Mouse (Mus musculus): ENCODE measurements around the gene Emid1. TPM values are rescaled to one million over a fixed set of nuclear protein-coding genes. Genes with fewer than 3 reads are reported as not detected.
A peak's percentile ranks its signal among the peaks of the same experiment; 100 is the strongest.

The Emid1 gene
- total and polyA plus RNA-seq, 3 experiments: 0.16 TPM; not detected in 2

- TF ChIP-seq GATA2 (IDR thresholded peaks at IDR 0.05; ENCODE audit: borderline replicate concordance, low read depth, low read length) (no peak), CTCF (IDR thresholded peaks at IDR 0.05; ENCODE audit: low read depth, low read length) (peak; percentile 96)
- Histone ChIP-seq H3K4me1 (ENCODE audit: insufficient read depth, low read depth, low read length) (peaks cover 3% of the 10 kb centered on the region), H3K9me3 (replicated peaks) (no peaks in the 10 kb centered on the region), H3K4me3 (ENCODE audit: low read depth, low read length) (no peak overlapping the region), H3K27me3 (ENCODE audit: insufficient read depth, low read length) (peaks cover 21% of the 10 kb centered on the region), H3K36me3 (replicated peaks) (no peaks in the 10 kb centered on the region)
- DNase-seq (ENCODE audit: low spot score) (peak; percentile 64), ATAC-seq (ENCODE audit: extremely low read depth, insufficient number of reproducible peaks, low FRiP score, poor library complexity, severe bottlenecking) (no peak)
These were observed 29.9 kb upstream of the Emid1 start for GRCm38 (mm10) chr11:5181850-5182404.

GRCm38 (mm10) chr11:5179391-5179790 is 27.3 kb upstream of the Emid1 start:
- H3K9me3 ChIP-seq (replicated peaks): no peaks in the 10 kb centered on the region
- H3K36me3 ChIP-seq (replicated peaks): no peaks in the 10 kb centered on the region
- TF ChIP-seq TAL1 (conservative IDR thresholded peaks at IDR 0.05; ENCODE audit: low read depth, low read length) (no peak), GATA2 (IDR thresholded peaks at IDR 0.05; ENCODE audit: borderline replicate concordance, low read depth, low read length) (no peak), POLR2AphosphoS5 (IDR thresholded peaks at IDR 0.05; ENCODE audit: insufficient replicate concordance, low read depth, low read length) (no peak), GATA1 (IDR thresholded peaks at IDR 0.05; ENCODE audit: borderline replicate concordance, low read length) (no peak), CTCF (IDR thresholded peaks at IDR 0.05; ENCODE audit: low read depth, low read length) (no peak)
- H3K4me3 ChIP-seq (ENCODE audit: low read depth, low read length): no peak overlapping the region
- ATAC-seq (ENCODE audit: extremely low read depth, insufficient number of reproducible peaks, low FRiP score, poor library complexity, severe bottlenecking) (no peak), DNase-seq (ENCODE audit: low spot score) (no peak)
- peaks cover 36% of the 10 kb centered on the region for H3K27me3 ChIP-seq (ENCODE audit: insufficient read depth, low read length)
- peaks cover 3% of the 10 kb centered on the region for H3K4me1 ChIP-seq (ENCODE audit: insufficient read depth, low read depth, low read length)

- no peak overlapping the region for H3K4me3 ChIP-seq (ENCODE audit: low read depth, low read length)
- DNase-seq (ENCODE audit: low spot score): no peak
- no peak for TF ChIP-seq CTCF (IDR thresholded peaks at IDR 0.05; ENCODE audit: low read depth, low read length)
- no peak for TF ChIP-seq GATA2 (IDR thresholded peaks at IDR 0.05; ENCODE audit: borderline replicate concordance, low read depth, low read length)
- no peak for TF ChIP-seq TAL1 (conservative IDR thresholded peaks at IDR 0.05; ENCODE audit: low read depth, low read length)
- no peak for TF ChIP-seq GATA1 (IDR thresholded peaks at IDR 0.05; ENCODE audit: borderline replicate concordance, low read length)
- TF ChIP-seq POLR2AphosphoS5 (IDR thresholded peaks at IDR 0.05; ENCODE audit: insufficient replicate concordance, low read depth, low read length): no peak
- no peak for ATAC-seq (ENCODE audit: extremely low read depth, insufficient number of reproducible peaks, low FRiP score, poor library complexity, severe bottlenecking)
- H3K4me1 ChIP-seq (ENCODE audit: insufficient read depth, low read depth, low read length): peaks cover 3% of the 10 kb centered on the region
- H3K9me3 ChIP-seq (replicated peaks): no peaks in the 10 kb centered on the region
- peaks cover 35% of the 10 kb centered on the region for H3K27me3 ChIP-seq (ENCODE audit: insufficient read depth, low read length)
- H3K36me3 ChIP-seq (replicated peaks): no peaks in the 10 kb centered on the region
These were observed 25.1 kb upstream of the Emid1 start for GRCm38 (mm10) chr11:5177171-5177570.

GRCm38 (mm10) chr11:5176685-5177084 is 24.6 kb upstream of the Emid1 start:
- Histone ChIP-seq H3K36me3 (replicated peaks) (no peaks in the 10 kb centered on the region), H3K27me3 (ENCODE audit: insufficient read depth, low read length) (peaks cover 35% of the 10 kb centered on the region), H3K4me3 (ENCODE audit: low read depth, low read length) (no peak overlapping the region), H3K4me1 (ENCODE audit: insufficient read depth, low read depth, low read length) (peaks cover 1% of the 10 kb centered on the region), H3K9me3 (replicated peaks) (no peaks in the 10 kb centered on the region)
- TF ChIP-seq CTCF (IDR thresholded peaks at IDR 0.05; ENCODE audit: low read depth, low read length) (no peak), TAL1 (conservative IDR thresholded peaks at IDR 0.05; ENCODE audit: low read depth, low read length) (no peak), POLR2AphosphoS5 (IDR thresholded peaks at IDR 0.05; ENCODE audit: insufficient replicate concordance, low read depth, low read length) (no peak), GATA1 (IDR thresholded peaks at IDR 0.05; ENCODE audit: borderline replicate concordance, low read length) (no peak), GATA2 (IDR thresholded peaks at IDR 0.05; ENCODE audit: borderline replicate concordance, low read depth, low read length) (no peak)
- ATAC-seq (ENCODE audit: extremely low read depth, insufficient number of reproducible peaks, low FRiP score, poor library complexity, severe bottlenecking): no peak
- DNase-seq (ENCODE audit: low spot score): no peak

- no peaks in the 10 kb centered on the region for H3K4me1 ChIP-seq (ENCODE audit: insufficient read depth, low read depth, low read length)
- H3K4me3 ChIP-seq (ENCODE audit: low read depth, low read length): no peak overlapping the region
- DNase-seq (ENCODE audit: low spot score) (no peak), ATAC-seq (ENCODE audit: extremely low read depth, insufficient number of reproducible peaks, low FRiP score, poor library complexity, severe bottlenecking) (no peak)
- peaks cover 35% of the 10 kb centered on the region for H3K27me3 ChIP-seq (ENCODE audit: insufficient read depth, low read length)
- no peak for TF ChIP-seq POLR2AphosphoS5 (IDR thresholded peaks at IDR 0.05; ENCODE audit: insufficient replicate concordance, low read depth, low read length)
- TF ChIP-seq CTCF (IDR thresholded peaks at IDR 0.05; ENCODE audit: low read depth, low read length): no peak
- no peak for TF ChIP-seq GATA2 (IDR thresholded peaks at IDR 0.05; ENCODE audit: borderline replicate concordance, low read depth, low read length)
- TF ChIP-seq GATA1 (IDR thresholded peaks at IDR 0.05; ENCODE audit: borderline replicate concordance, low read length): no peak
- TF ChIP-seq TAL1 (conservative IDR thresholded peaks at IDR 0.05; ENCODE audit: low read depth, low read length): no peak
- no peaks in the 10 kb centered on the region for H3K9me3 ChIP-seq (replicated peaks)
- H3K36me3 ChIP-seq (replicated peaks): no peaks in the 10 kb centered on the region
These were observed 23.8 kb upstream of the Emid1 start for GRCm38 (mm10) chr11:5175866-5176265.

- peaks cover 35% of the 10 kb centered on the region for H3K27me3 ChIP-seq (ENCODE audit: insufficient read depth, low read length)
- H3K9me3 ChIP-seq (replicated peaks): no peaks in the 10 kb centered on the region
- no peak for TF ChIP-seq GATA1 (IDR thresholded peaks at IDR 0.05; ENCODE audit: borderline replicate concordance, low read length)
- no peak for TF ChIP-seq CTCF (IDR thresholded peaks at IDR 0.05; ENCODE audit: low read depth, low read length)
- TF ChIP-seq TAL1 (conservative IDR thresholded peaks at IDR 0.05; ENCODE audit: low read depth, low read length): no peak
- TF ChIP-seq GATA2 (IDR thresholded peaks at IDR 0.05; ENCODE audit: borderline replicate concordance, low read depth, low read length): no peak
- TF ChIP-seq POLR2AphosphoS5 (IDR thresholded peaks at IDR 0.05; ENCODE audit: insufficient replicate concordance, low read depth, low read length): no peak
- H3K4me3 ChIP-seq (ENCODE audit: low read depth, low read length): no peak overlapping the region
- ATAC-seq (ENCODE audit: extremely low read depth, insufficient number of reproducible peaks, low FRiP score, poor library complexity, severe bottlenecking): no peak
- no peak for DNase-seq (ENCODE audit: low spot score)
- no peaks in the 10 kb centered on the region for H3K36me3 ChIP-seq (replicated peaks)
- H3K4me1 ChIP-seq (ENCODE audit: insufficient read depth, low read depth, low read length): no peaks in the 10 kb centered on the region
These were observed 23.1 kb upstream of the Emid1 start for GRCm38 (mm10) chr11:5175141-5175540.

All from G1E (cell line).